Mouse (Mus musculus) ovary, postnatal 14 days (tissue): ENCODE measurements at regions not wholly inside any gene's neighbourhood (a gene's known extent, or its start where the extent isn't known, plus 50 kb on each side); places are given as distances from the start of the nearest gene placed in this dataset.

ENCODE experiments used
- DNase-seq: peaks from one replicate; pipeline ENCODE4 v3.0.0; 2022; ENCODE audit warnings: low spot score

DNA sequence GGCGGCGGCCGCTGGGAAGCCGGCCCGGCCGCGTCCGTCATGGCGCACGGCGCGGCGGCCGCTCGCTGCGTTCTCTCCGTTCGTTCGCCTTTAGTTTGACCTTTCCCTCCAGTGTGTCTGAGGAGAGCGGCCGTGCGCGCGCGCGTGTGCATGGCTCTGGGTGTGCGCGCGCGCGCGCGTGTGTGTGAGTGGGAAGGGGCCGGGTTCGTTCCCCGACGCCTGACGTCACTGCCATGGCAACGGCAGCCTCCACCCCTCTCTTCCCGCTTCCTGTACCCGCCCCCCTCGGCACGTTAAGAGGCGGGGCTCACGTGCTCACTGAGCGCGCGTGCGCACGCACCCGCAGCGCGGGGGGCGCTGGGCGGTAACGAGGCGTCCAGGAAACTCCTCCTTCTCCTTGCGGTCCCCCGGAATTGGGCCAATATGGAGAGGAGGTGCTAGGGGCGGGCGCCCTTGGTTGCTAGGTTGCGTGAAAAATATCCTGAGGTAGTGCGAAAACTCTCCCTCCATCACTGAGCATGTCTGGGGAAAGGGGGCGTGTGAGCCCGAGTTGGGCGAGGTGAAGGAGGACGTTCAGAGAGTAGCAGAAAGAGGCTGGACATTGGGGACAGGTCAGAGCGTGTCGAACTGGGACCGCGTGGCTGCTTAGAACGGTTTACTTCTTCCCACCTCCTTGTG is 1862.5 kb upstream of the Lrrc6 start:
- peak; percentile 98 for DNase-seq

DNA sequence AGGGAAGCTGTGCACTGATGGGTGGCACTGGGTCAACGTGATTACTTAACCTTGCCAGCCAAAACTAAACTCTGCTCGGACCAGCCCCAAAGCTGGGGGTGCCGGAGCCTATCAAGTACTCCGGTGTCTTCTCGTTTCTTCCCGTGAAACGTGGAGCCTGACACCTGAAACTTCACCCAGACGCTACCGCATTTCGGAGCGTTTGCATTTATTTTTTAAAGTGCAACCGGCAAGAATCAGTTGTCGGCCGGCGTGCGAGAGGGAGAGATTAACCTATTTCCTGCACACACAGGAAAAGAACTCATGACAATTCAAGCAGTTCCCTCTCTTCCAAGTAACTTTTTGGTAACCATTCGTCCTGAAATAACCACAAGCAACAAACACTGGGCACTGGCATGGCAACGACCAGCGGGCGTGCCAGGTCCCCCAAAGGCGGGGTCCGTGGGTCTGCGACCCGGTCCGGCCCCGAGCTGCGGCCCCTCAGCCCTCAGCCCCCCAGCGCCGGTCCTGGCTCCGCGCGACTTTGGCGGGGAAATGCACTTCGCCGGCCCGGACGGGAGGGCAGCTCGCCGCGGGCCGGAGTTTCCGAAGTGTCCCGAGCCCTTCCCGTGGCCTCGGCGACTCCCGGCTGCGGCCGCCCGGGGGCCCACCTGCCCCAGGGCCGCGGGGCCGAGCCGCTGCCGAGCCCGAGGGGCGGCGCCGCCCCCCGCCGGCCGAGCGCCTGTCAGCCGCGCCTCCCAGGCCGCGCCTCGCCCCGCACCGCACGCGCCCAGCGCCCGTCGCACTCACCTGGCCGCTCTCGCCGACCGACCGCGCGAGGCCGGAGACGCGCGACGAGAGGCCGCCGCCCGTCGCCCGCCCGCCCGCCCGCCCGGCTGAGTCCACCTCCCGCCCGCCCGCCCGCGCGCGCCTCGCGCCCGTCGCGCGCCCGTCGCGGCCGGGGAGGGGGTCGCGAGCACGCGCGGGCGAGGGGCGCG is 1861.7 kb upstream of the Lrrc6 start:
- DNase-seq = peak; percentile 34

DNA sequence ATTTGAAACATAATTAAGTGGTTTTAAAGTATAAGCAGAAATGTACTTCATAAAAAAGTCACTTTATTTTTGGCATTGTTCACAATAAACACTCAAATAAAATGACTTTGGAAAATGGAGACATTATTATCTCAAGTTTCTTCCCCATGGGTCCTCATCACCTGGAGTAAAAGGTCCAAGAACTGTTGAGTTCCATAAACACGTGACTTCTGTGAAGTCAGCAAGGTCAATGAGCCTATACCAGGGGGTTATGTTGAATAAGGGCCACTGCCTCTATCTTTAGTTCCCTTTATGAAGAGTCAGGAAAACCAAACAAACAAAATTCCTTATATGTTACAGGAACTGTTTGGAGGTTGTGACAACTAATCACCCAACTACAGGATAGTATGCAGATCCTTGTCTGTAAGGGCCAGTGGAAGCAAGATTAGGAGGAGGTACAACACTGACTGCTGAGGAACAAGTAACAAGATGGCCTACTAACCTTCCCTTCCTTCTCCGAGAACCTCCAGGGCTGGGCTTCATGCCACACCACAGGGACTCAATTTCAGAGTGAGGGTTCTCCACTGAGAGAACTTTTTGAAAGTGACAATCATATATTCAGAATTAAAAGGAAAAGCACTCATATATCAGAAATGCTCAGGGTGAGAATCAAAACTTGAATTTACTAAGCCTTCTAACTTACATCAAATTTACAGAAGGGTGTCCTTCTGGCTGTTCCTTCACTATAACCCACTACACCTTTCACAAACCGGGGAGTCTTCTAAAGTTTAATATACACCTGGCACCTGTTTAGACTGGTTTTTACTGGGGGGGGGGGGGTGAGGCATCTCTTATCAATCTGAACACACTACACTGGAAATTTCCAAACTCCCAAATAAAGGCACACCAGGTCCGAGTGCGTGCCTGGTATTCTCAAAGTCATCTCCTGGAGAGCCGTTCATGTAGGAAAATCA is 1860.5 kb upstream of the Lrrc6 start:
- DNase-seq = no peak

DNA sequence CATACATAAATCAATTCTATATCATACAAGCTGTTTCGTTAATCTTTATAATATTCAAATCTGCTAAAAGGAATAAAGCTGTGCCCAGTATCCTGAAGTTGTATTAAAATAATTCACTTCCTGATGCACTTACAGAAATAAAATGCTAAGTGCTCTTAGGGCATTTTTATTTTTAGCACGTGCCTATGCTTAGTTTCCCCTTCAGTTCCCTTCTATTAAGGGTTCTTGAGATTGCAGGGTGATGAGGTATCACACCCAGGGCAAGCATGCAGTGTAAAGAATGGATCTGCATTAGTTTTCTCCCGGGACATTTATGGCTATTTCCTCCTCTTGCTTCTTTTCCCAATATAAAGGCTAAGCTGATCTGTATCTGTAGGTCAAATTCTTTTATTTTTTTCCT is 1858.8 kb upstream of the Lrrc6 start:
- no peak for DNase-seq

DNA sequence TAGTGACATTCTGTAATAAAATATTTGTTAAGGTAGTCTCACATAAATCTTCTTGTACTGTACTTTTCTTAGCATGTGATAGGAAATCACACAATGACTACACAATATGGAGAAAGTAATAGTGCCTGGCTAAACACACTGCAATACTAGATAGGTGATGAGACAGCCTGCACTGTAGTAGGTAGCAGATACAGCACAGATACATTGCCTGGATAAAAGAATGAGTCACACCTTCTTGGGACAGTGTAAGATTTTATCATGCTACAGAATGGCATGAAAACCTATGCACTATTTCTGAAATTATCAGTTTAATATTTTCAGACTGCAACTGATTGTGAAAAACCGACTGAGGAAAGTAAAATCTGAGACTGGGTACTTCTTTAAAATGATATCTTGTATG is 1855.2 kb upstream of the Lrrc6 start:
- no peak for DNase-seq

DNA sequence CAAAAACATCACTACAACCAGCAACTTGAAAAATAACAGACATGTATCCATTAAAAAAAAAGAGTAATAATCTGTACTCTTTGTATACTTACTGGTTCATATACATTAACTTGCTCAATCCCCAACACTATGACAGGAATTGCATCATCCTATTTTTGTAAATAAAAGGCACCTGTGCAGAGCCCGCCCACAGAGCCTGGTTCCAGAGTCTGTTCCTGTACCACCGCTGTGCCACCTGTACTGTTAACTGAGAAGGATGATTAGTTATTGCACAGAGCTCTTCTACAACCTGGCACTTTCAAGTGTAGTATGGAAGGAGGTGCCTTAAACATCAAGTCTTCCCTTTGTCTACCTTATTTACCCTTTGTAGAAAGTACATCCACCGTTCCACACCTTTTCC is 1843.9 kb upstream of the Lrrc6 start:
- no peak for DNase-seq

DNA sequence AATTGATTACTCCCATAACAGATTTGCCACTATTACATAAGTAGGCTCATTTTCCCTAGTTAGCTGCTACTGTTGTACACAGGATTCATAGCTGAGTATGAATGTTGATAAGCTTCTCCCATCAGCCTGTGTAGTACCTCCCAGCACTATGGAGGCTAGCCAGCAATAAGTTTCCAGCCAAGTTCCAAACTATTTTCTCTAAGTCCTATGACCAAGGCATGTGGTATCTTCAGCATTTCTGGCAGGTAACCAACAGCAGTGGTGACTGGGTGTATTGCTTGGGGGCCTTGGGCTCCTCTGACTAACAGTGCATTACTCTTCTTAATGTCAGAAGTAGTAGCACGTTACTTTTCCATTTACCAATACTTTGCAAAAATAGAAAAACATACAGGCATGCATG is 1841.8 kb upstream of the Lrrc6 start:
- DNase-seq = no peak

DNA sequence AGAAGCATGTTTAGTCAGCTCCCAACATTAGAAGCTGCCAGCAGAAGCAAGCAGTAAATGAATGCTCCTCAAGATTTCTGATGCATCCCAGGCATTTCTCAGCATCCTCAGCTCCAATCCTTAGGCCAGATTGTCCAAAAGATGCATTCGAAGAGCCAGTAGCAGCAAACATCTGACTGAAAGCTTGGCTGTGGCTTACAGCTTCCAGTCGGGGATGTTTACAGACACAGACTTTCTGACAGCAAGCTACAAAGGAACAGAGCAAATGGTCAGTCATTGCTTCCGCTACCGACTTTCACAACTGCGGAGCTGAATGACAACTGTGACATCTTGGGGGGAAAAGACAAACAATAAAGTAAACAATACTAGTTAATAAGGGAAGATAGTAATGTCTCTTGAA is 1840.3 kb upstream of the Lrrc6 start:
- no peak for DNase-seq

DNA sequence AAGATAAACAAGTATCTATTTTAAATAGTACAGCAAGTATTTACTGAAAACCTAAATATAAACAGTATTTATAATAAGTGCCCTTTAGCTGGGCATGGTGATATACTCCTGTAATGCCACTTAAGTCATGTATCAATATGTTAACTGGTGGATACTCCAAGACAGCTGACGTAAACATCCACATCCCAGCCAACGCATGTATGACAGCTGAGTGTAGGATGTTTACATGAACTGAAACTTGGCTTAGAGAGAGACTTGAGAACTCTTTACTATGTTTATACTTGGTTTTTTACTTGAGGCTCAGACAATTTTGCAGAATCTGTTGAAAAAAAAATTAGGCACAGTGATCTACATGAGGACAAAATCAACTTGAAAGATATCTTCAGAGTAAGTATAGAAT is 1836.6 kb upstream of the Lrrc6 start:
- no peak for DNase-seq

DNA sequence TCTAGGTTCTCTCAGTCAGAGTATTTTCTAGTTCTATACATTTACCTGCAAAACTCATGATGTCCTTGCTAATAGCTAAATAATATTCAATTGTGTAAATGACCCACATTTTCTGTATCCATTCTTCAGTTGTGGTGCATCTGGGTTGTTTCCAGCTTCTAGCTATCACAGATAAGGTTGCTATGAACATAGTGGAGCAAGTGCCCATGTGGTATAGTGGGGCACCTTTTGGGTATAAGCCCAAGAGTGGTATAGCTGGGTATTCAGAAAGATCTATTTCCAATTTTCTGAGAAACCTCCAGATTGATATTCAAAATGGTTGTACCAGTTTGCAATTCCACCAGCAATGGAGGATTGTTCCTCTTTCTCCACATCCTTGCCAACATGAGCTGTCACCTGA is 1835.1 kb upstream of the Lrrc6 start:
- DNase-seq = no peak

DNA sequence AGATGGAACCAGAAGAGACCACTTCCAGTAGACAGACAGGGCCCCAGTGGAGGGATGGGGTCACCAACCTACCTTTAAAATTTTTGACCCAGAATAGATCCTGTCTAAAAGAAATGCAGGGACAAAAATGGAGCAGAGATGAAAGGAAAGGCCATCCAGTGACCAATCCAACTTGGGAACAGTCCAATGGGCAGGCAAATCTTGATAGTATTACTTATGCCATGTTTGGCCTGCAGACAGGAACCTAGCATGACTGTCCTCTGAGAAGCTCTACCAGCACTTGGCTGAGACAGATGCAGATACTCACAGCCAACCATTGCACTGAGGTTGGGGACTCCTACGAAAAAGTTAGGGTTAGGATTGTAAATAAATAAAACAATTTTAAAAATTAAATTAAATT is 1815.4 kb upstream of the Lrrc6 start:
- DNase-seq = no peak
